Mouse (Mus musculus): ENCODE data around the gene Lrrc4.

Gene Lrrc4

GRCm38 (mm10) chr6:28729236-28729635, 102.3 kb downstream of the Lrrc4 start:
- no peak for DNase-seq (ENCODE audit: low spot score)

DNA sequence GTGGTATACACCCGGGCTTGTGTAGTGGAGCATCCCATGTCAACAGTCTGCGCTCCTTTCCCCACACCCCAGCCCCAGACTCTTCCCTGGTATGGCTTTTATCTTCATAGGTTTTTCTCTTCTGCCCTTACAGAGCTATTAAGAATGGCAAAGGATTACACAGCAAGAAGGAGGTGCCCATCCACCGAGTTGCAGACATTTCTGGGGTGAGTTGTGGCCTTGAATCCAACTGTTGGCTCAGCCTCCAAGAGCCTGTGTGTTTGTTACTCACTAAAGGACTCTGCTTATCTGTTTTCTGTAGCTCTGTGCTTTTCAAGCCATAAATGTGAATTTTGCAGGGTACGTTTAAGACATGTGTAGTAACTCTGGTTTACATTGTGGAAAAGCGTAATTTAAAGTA, 106.8 kb downstream of the Lrrc4 start:
- DNase-seq (ENCODE audit: low spot score), result no peak

- no peak for DNase-seq (ENCODE audit: low spot score)
Measured at GRCm38 (mm10) chr6:28723059-28723458, 108.5 kb downstream of the Lrrc4 start.

- no peak for DNase-seq (ENCODE audit: low spot score)
Measured at GRCm38 (mm10) chr6:28720391-28721171, 111.0 kb downstream of the Lrrc4 start.

- no peak for DNase-seq (ENCODE audit: low spot score)
Measured at GRCm38 (mm10) chr6:28717845-28718237, 113.7 kb downstream of the Lrrc4 start.

DNA sequence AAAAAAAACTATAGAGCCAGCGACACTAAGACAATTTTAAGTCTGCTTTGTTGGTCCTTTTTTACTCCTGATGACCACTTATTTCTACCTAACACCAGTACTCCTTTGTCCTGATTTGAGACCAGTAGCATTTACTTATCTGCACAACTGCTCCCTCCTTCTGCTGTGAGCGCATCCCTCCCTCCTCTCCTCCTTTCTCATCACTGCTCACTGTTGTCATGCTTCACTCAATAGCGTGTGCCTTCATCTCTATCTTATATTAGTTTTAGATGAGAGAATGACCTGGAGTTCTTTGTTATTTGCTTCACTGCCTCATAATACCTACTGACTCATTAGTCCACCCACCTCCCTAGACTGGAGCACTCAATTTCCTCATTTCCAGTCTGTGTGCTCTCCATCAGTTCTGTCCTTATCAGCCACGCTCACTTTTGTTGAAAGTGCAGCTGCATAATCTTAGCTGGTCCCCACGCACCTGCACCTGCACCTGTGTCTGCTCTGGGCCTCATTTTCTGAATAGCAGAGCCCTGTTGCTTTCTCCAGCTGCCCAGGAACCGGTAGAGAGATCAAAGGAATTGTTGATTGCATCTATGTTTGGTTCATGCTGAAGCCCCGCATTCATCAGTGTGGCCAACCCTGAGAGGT, 114.2 kb downstream of the Lrrc4 start:
- no peak for DNase-seq (ENCODE audit: low spot score)

- no peak for DNase-seq (ENCODE audit: low spot score)
Measured at GRCm38 (mm10) chr6:28710035-28710434, 121.5 kb downstream of the Lrrc4 start.

DNA sequence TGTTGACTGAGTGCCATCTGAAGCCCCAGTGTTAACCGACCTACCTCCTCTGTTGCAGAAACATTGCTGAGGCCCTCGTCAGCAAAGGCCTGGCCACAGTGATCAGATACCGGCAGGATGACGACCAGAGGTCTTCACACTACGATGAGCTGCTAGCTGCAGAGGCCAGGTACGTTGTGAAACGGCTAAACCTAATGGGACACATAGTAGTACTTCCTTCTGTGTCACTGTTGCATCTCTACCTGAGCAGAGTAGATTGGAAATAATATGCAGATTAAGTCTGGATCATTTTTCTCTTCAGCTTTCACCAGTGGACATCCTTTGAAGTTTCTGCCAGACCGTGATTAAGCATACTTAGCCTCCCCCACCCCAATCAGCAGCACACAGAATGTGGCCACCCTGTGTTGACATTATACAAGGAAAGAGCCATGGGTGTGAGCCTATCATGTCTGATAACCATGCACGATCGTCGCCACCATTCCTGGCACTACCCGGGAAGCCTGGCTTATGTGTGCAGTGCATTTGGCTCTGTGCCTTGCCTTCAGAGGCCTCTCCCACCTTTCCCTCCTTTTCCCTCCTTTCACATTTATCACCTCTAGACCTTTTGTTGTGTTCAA, 124.5 kb downstream of the Lrrc4 start:
- DNase-seq (ENCODE audit: low spot score), result no peak

DNA sequence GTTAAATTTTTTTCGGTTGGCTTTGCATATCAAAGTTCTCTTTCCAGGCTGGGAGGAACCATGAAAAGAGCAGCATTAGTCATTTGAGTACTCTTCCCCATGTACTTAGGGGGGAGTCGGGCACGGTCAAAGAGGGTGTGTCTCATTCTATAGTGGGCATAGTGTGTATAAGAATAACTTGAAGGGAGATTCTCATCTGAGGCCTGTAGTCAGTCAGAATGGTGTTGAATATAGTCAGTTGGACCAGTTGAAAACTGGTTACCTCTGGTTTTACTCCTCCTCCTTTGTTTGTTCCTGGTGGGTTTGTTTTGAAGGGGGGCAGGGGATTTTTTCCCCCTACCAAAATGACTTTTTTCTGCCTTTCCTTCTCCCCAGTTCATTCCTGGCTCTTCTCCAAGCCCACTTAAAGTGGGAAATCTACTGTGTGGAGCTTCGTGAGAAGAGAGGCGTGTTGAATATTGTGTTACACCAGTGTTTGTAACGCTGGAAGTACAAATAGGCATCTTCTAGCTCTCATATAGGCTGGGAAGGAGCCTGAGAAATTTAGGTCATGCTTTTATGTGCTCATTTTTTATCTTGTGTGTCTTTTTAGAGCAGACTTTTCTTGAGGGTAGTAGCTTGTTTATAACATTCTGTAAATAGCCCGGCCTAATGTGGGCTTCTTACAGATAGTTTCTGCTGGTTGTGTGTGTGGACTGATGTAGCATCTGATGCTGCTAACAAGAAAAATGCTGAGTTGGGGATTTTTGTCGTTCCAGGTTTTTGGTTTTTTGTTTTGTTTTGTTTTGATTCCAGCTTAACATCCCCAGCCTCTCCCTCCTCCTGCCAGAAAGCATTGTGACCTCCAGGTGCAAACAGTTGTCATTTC, 125.2 kb downstream of the Lrrc4 start:
- no peak for DNase-seq (ENCODE audit: low spot score)

- no peak for DNase-seq (ENCODE audit: low spot score)
Measured at GRCm38 (mm10) chr6:28705384-28706107, 126.0 kb downstream of the Lrrc4 start.

DNA sequence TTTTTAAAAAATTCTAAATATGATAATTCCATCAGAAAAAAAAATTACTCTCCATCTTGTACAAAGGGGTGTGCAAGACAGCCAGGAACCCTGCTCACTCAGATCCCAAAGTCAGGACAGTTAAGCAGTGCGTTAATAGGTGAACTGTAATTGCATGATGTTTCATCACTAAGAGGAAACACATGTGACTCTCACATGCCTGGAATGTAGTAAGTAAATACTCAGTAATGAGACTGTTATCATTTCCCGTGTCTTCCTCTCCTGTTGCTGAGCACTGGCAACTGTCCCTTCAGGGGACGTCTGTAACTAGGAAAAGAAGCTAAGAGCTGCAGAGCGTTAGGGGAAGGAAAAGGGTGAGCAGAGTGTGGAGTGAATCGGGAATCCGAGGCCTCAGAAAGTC, 126.9 kb downstream of the Lrrc4 start:
- DNase-seq (ENCODE audit: low spot score), result no peak

GRCm38 (mm10) chr6:28697214-28697613, 134.3 kb downstream of the Lrrc4 start:
- DNase-seq (ENCODE audit: low spot score), result no peak

GRCm38 (mm10) chr6:28692659-28693058, 138.9 kb downstream of the Lrrc4 start:
- no peak for DNase-seq (ENCODE audit: low spot score)

DNA sequence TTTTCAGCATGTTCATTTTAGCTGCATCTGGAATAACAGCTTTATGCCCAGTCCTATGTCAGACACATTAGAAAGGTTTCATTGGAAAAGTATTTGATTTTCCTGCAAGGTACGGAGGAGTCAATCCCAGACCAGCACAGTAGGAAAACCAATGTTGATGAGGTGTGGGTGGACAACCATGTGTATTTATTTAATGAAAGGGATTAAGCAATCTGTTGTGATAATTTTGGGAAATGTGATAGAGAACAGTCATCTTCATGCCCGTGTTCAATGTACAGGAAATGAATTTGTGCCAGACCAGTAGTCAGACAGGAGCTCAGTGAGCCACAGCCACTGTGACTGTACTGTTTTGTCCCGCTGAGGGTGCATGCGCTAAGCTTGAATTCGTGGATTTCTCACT, 143.8 kb downstream of the Lrrc4 start:
- no peak for DNase-seq (ENCODE audit: low spot score)

DNA sequence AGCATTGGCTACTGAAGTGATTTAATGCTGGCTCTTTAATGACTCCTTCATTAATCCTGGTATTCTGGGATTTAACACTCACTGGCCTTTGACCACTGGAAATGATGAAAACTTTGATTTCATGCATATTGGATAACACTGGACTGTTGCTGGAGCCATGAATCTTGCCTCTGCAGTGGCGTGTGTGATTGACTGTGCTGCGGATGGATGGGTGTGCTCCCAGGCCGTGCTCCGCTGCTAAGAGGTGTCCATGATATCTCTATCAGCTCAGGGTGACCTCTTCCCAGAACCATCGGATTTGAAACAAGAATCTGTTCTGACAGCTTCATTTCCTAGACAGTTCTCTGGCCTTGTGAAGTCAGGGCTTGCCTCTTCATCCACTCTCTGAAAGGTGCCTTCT, 145.8 kb downstream of the Lrrc4 start:
- no peak for DNase-seq (ENCODE audit: low spot score)

GRCm38 (mm10) chr6:28685052-28685451, 146.5 kb downstream of the Lrrc4 start:
- DNase-seq (ENCODE audit: low spot score), result no peak

DNA sequence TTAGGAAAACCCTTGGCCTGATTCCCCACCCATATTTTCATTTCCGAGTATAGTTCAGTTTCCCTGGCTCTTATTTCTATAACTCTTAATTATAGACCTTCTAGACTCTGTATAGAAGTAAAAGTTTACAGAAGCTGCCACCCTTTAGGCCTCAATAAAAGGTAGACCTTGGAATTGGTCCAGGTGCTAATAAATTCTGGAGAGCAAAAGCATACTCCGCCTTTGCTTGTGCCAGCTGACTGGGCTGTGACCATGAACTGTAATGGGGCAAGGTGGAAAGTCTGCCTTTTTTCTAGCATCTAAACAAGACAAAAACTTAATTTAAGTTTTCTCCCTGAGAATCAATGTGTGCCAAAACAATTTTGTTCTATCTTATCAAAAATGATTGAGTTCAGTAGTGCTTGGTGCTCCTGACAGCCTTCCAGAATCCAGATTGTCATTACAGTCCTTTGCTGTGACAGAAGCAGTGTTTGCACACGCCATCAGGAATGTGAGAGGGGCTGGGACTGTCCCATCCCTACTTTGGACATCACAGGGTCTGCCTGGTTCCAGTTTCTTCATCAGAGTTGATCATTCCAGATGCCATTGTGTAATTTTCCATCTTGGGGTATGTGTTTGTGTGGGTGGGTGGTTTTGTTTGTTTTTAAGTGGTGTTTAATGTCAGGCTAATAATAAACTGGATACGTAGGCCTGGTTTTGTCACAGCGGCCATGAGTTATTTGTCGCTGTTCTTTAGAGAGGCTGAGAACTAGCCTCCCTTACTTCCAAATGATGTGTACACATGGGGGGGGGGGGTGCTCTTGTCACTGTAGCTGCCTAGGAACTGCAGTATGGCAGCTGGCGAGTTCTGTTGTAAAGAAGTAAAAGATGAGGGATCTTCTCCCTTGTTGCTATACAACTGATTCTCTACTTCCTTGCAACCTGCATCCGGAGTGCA, 149.8 kb downstream of the Lrrc4 start:
- no peak for DNase-seq (ENCODE audit: low spot score)

- DNase-seq (ENCODE audit: low spot score), result no peak
Measured at GRCm38 (mm10) chr6:28680537-28680936, 151.0 kb downstream of the Lrrc4 start.

- no peak for DNase-seq (ENCODE audit: low spot score)
Measured at GRCm38 (mm10) chr6:28678896-28679295, 152.7 kb downstream of the Lrrc4 start.

- no peak for DNase-seq (ENCODE audit: low spot score)
Measured at GRCm38 (mm10) chr6:28674686-28675085, 156.9 kb downstream of the Lrrc4 start.

GRCm38 (mm10) chr6:28672388-28672787, 159.2 kb downstream of the Lrrc4 start:
- no peak for DNase-seq (ENCODE audit: low spot score)
